Mouse (Mus musculus) stomach, adult 2 months (tissue): Measurements from ENCODE around the gene Castor1. TPM values are rescaled to one million over a fixed set of nuclear protein-coding genes. Genes with fewer than 3 reads are reported as not detected.

Experiments used
- polyA plus RNA-seq: library from polyadenylated mRNA; depleted of rRNA; stranded (reverse); fragments of >200 nt; gene quantifications from 2 replicates; pipeline ENCODE4 v1.2.3, GENCODE M21; 2012; rRNA removed

The Castor1 gene
- 9.6 and 11.2 TPM in 2 replicates for polyA plus RNA-seq

GRCm38 (mm10) chr11:4217914-4218629, at the start of gene Castor1:
Gene Castor1, plus strand, starts transcription at chr11:4218225.

GRCm38 (mm10) chr11:4186486-4187317, 31.3 kb upstream of the Castor1 start, which contains the start of gene Tbc1d10a:
Gene Tbc1d10a, plus strand, starts transcription at chr11:4186789.

GRCm38 (mm10) chr11:4235665-4236545, 17.9 kb downstream of the Castor1 start, which contains the start of gene Osm:
Gene Osm, plus strand, starts transcription at chr11:4236420.

GRCm38 (mm10) chr11:4256846-4257607, 39.0 kb downstream of the Castor1 start, which contains the start of gene Lif:
Gene Lif, plus strand, starts transcription at chr11:4257557.

Other genes starting within 250 kb of the Castor1 start
- 0.06 TPM in 1 of 2 replicates, not detected in the other for gene 4930556J24Rik, start 241.4 kb upstream of the Castor1 start, polyA plus RNA-seq
- 206 and 249 TPM in 2 replicates for gene Gal3st1, start 234.6 kb upstream of the Castor1 start, polyA plus RNA-seq
- gene Sec14l4, start 186.8 kb upstream of the Castor1 start, polyA plus RNA-seq, result 5.1 and 5.4 TPM in 2 replicates
- not detected in 2 replicates for gene Sec14l3, start 153.4 kb upstream of the Castor1 start, polyA plus RNA-seq
- 22.0 and 31.2 TPM in 2 replicates for gene Mtfp1, start 122.8 kb upstream of the Castor1 start, polyA plus RNA-seq
- gene Sec14l2, start 94.8 kb upstream of the Castor1 start, polyA plus RNA-seq, result 0.34 and 0.81 TPM in 2 replicates
- gene Rnf215, start 83.0 kb upstream of the Castor1 start, polyA plus RNA-seq, result 12.9 and 13.4 TPM in 2 replicates
- gene Ccdc157, start 57.9 kb upstream of the Castor1 start, polyA plus RNA-seq, result 2.2 and 2.9 TPM in 2 replicates
- gene Sf3a1, start 57.9 kb upstream of the Castor1 start, polyA plus RNA-seq, result 12.3 and 12.9 TPM in 2 replicates
- gene Tbc1d10a, start 31.4 kb upstream of the Castor1 start, polyA plus RNA-seq, result 40.3 and 50.5 TPM in 2 replicates
- 0.13 and 0.26 TPM in 2 replicates for gene Osm, start 18.2 kb downstream of the Castor1 start, polyA plus RNA-seq
- 0.38 and 0.77 TPM in 2 replicates for gene Lif, start 39.3 kb downstream of the Castor1 start, polyA plus RNA-seq
- 0.06 TPM in 1 of 2 replicates, not detected in the other for gene Hormad2, start 222.9 kb downstream of the Castor1 start, polyA plus RNA-seq